Mouse (Mus musculus): ENCODE data around the gene Fut8. TPM values are rescaled to one million over a fixed set of nuclear protein-coding genes. Genes with fewer than 3 reads are reported as not detected.
"Not testable (repeated sequence)": the region's sequence is repeated elsewhere in the genome, so short reads cannot be mapped to it uniquely, and the experiment has no call there.

The Fut8 gene
- polyA plus RNA-seq, 1 experiment from 2014 or later, result 30.3 TPM

- not testable (repeated sequence) for ATAC-seq (ENCODE audit: borderline replicate concordance, extremely low read depth, low FRiP score, low TSS enrichment); H3K9me3 ChIP-seq; H3K4me2 ChIP-seq; H3K9ac ChIP-seq; H3K4me1 ChIP-seq; H3K36me3 ChIP-seq; H3K4me3 ChIP-seq; H3K27ac ChIP-seq; H3K27me3 ChIP-seq
- WGBS, result 67% methylated on average over 2 of the region's 2 CpGs
Measured at GRCm38 (mm10) chr12:77291864-77292263, 53.9 kb downstream of the Fut8 start.

DNA sequence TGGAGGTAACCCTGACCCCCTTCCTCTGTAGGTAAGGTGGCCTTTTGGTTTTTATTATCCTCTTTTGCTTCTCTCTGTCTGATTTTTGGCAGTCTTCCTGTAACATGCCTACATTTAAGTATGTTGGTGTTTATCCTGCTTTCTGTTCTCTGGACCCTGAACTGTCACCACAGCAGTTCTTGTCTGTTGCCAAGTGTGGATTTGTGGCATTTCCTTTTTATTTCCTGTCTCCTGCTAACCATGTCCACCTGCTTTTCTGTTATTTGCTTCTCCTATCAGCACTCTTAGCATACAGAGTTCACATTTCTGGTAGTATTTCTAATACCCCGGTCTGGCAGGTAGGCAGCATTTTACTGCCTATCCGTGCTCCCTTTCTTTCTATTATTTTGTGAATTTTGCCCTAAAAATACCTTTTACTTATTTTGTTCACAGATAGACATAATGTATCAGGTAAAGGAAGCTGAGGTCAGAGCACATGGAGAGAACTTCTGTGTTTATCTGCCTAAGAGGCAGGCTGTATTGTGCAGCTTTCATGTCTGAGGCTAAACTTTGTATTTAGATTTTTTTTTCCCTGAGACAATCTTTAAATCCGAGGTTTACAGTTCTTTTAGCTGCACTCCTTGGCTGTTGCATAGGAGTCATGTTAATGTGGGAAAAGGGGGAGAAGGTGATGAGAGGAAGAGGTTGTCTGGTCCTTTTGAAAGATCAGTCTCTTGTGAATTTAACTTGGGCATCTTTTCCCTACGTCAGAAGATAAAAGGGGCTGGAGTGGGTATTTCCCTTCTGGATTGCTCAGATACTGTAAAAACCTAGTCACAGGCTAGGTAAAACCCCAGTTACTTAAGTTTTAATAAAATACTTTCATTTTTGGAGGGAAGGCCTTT lies 54.7 kb downstream of the Fut8 start:
- WGBS, result 62% methylated on average over 4 of the region's 4 CpGs
- no peak overlapping the region for H3K27ac ChIP-seq
- H3K9me3 ChIP-seq, result no peaks in the 10 kb centered on the region
- H3K9ac ChIP-seq, result no peak overlapping the region
- no peak for ATAC-seq (ENCODE audit: borderline replicate concordance, extremely low read depth, low FRiP score, low TSS enrichment)
- no peak overlapping the region for H3K4me2 ChIP-seq
- H3K36me3 ChIP-seq, result no peaks in the 10 kb centered on the region
- no peaks in the 10 kb centered on the region for H3K4me1 ChIP-seq
- H3K4me3 ChIP-seq, result no peak overlapping the region
- no peaks in the 10 kb centered on the region for H3K27me3 ChIP-seq

DNA sequence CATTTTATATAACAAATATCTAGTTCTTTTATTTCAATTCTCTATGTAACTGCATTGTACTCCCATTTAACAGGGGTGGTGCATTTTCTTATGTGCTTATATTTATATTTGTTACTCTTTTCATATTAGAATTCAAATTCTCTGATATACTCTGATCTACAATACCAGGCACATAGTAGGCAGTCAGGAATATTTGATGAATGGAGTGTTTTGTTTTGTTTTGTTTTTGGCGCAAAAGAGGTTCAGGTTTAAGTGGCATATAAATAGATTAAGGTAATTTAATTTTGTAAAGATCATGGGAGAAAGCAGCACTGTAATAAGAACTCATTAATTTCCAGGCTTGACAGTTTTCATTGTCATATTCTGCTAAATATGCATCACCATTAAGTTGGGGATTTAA lies 58.2 kb downstream of the Fut8 start:
- H3K4me3 ChIP-seq, result no peak overlapping the region
- H3K4me2 ChIP-seq, result no peak overlapping the region
- whole genome bisulfite sequencing, result 73% methylated on average over 1 of the region's 1 CpGs
- H3K9me3 ChIP-seq, result no peaks in the 10 kb centered on the region
- H3K4me1 ChIP-seq, result no peaks in the 10 kb centered on the region
- no peak overlapping the region for H3K9ac ChIP-seq
- H3K27me3 ChIP-seq, result no peaks in the 10 kb centered on the region
- no peaks in the 10 kb centered on the region for H3K36me3 ChIP-seq
- ATAC-seq (ENCODE audit: borderline replicate concordance, extremely low read depth, low FRiP score, low TSS enrichment), result no peak
- no peak overlapping the region for H3K27ac ChIP-seq

GRCm38 (mm10) chr12:77297114-77297513 lies 59.2 kb downstream of the Fut8 start:
- Histone ChIP-seq H3K4me3 (no peak overlapping the region), H3K9me3 (no peaks in the 10 kb centered on the region), H3K4me1 (no peaks in the 10 kb centered on the region), H3K9ac (no peak overlapping the region), H3K36me3 (no peaks in the 10 kb centered on the region), H3K27me3 (no peaks in the 10 kb centered on the region), H3K27ac (no peak overlapping the region), H3K4me2 (no peak overlapping the region)
- ATAC-seq (ENCODE audit: borderline replicate concordance, extremely low read depth, low FRiP score, low TSS enrichment), result no peak
- WGBS, result 76% methylated on average over 4 of the region's 4 CpGs

DNA sequence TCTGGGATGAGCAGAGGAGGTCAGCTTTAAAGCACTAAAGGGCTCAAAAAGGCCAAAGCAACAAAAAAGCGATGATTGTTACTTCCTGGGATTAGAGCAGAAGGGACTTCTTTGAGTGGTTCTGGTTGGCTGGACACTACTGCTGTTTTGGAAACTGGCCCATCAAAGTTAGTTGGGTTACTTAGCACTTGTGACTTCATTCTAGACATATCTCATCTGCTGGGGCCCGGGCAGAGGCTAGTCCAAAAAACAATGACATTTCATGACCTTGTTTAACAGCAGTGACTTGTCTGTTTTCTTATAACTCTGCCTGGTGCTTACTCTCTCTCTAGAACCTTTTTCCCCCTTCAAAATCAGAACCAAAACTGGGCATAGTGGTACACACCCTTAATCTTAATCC lies 59.9 kb downstream of the Fut8 start:
- Histone ChIP-seq H3K9me3 (no peaks in the 10 kb centered on the region), H3K4me1 (no peaks in the 10 kb centered on the region), H3K27ac (no peak overlapping the region), H3K36me3 (no peaks in the 10 kb centered on the region), H3K9ac (no peak overlapping the region), H3K4me2 (no peak overlapping the region), H3K27me3 (no peaks in the 10 kb centered on the region), H3K4me3 (no peak overlapping the region)
- WGBS, result 78% methylated on average over 2 of the region's 2 CpGs
- ATAC-seq (ENCODE audit: borderline replicate concordance, extremely low read depth, low FRiP score, low TSS enrichment), result no peak

DNA sequence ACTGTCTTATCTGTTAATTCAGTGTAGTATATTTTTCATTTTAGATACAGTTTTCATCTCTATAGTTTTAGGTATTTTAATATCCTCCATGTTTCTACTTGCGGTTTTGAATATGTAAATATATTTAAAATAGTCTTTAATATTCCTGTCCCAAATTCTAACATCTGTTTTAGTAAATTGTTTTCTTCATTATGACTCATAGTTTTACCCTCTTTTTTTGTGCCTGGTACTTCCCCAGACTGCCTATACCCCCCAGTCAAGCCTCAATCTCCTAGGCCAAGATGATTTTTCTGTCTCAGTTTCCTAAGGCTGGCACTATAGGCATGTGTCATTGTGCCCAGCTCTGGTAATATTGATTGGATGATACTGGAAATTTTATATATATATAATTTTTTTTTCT lies 64.1 kb downstream of the Fut8 start:
- no peaks in the 10 kb centered on the region for H3K27me3 ChIP-seq
- WGBS, result 98% methylated on average over 1 of the region's 1 CpGs
- no peak overlapping the region for H3K27ac ChIP-seq
- no peak overlapping the region for H3K9ac ChIP-seq
- H3K4me3 ChIP-seq, result no peak overlapping the region
- no peaks in the 10 kb centered on the region for H3K36me3 ChIP-seq
- no peak overlapping the region for H3K4me2 ChIP-seq
- H3K4me1 ChIP-seq, result no peaks in the 10 kb centered on the region
- no peaks in the 10 kb centered on the region for H3K9me3 ChIP-seq
- no peak for ATAC-seq (ENCODE audit: borderline replicate concordance, extremely low read depth, low FRiP score, low TSS enrichment)

GRCm38 (mm10) chr12:77303367-77303766 lies 65.4 kb downstream of the Fut8 start:
- no peak for ATAC-seq (ENCODE audit: borderline replicate concordance, extremely low read depth, low FRiP score, low TSS enrichment)
- H3K4me3 ChIP-seq, result no peak overlapping the region
- no peak overlapping the region for H3K4me2 ChIP-seq
- H3K27ac ChIP-seq, result no peak overlapping the region
- H3K9ac ChIP-seq, result no peak overlapping the region
- H3K27me3 ChIP-seq, result no peaks in the 10 kb centered on the region
- no peaks in the 10 kb centered on the region for H3K36me3 ChIP-seq
- H3K4me1 ChIP-seq, result no peaks in the 10 kb centered on the region
- H3K9me3 ChIP-seq, result no peaks in the 10 kb centered on the region

- H3K9me3 ChIP-seq, result no peaks in the 10 kb centered on the region
- H3K4me2 ChIP-seq, result no peak overlapping the region
- no peaks in the 10 kb centered on the region for H3K36me3 ChIP-seq
- WGBS, result 84% methylated on average over 3 of the region's 3 CpGs
- no peak overlapping the region for H3K9ac ChIP-seq
- no peak overlapping the region for H3K4me3 ChIP-seq
- H3K27ac ChIP-seq, result no peak overlapping the region
- no peaks in the 10 kb centered on the region for H3K4me1 ChIP-seq
- ATAC-seq (ENCODE audit: borderline replicate concordance, extremely low read depth, low FRiP score, low TSS enrichment), result no peak
- H3K27me3 ChIP-seq, result no peaks in the 10 kb centered on the region
Measured at GRCm38 (mm10) chr12:77305502-77305901, 67.6 kb downstream of the Fut8 start.

- Histone ChIP-seq H3K4me3 (no peak overlapping the region), H3K4me2 (no peak overlapping the region), H3K9me3 (no peaks in the 10 kb centered on the region), H3K27ac (no peak overlapping the region), H3K9ac (no peak overlapping the region), H3K4me1 (no peaks in the 10 kb centered on the region), H3K27me3 (no peaks in the 10 kb centered on the region), H3K36me3 (no peaks in the 10 kb centered on the region)
- 78% methylated on average over 3 of the region's 3 CpGs for WGBS
- no peak for ATAC-seq (ENCODE audit: borderline replicate concordance, extremely low read depth, low FRiP score, low TSS enrichment)
Measured at GRCm38 (mm10) chr12:77306759-77307314, 68.9 kb downstream of the Fut8 start.

- H3K9ac ChIP-seq, result no peak overlapping the region
- H3K4me3 ChIP-seq, result no peak overlapping the region
- H3K4me2 ChIP-seq, result no peak overlapping the region
- no peaks in the 10 kb centered on the region for H3K36me3 ChIP-seq
- H3K27ac ChIP-seq, result no peak overlapping the region
- no peaks in the 10 kb centered on the region for H3K9me3 ChIP-seq
- H3K27me3 ChIP-seq, result no peaks in the 10 kb centered on the region
- no peak for ATAC-seq (ENCODE audit: borderline replicate concordance, extremely low read depth, low FRiP score, low TSS enrichment)
- no peaks in the 10 kb centered on the region for H3K4me1 ChIP-seq
Measured at GRCm38 (mm10) chr12:77309507-77309906, 71.6 kb downstream of the Fut8 start.

- H3K4me3 ChIP-seq, result no peak overlapping the region
- ATAC-seq (ENCODE audit: borderline replicate concordance, extremely low read depth, low FRiP score, low TSS enrichment), result no peak
- H3K27me3 ChIP-seq, result no peaks in the 10 kb centered on the region
- no peaks in the 10 kb centered on the region for H3K4me1 ChIP-seq
- H3K36me3 ChIP-seq, result no peaks in the 10 kb centered on the region
- no peak overlapping the region for H3K27ac ChIP-seq
- no peak overlapping the region for H3K4me2 ChIP-seq
- H3K9ac ChIP-seq, result no peak overlapping the region
- H3K9me3 ChIP-seq, result no peaks in the 10 kb centered on the region
Measured at GRCm38 (mm10) chr12:77313502-77313901, 75.6 kb downstream of the Fut8 start.

DNA sequence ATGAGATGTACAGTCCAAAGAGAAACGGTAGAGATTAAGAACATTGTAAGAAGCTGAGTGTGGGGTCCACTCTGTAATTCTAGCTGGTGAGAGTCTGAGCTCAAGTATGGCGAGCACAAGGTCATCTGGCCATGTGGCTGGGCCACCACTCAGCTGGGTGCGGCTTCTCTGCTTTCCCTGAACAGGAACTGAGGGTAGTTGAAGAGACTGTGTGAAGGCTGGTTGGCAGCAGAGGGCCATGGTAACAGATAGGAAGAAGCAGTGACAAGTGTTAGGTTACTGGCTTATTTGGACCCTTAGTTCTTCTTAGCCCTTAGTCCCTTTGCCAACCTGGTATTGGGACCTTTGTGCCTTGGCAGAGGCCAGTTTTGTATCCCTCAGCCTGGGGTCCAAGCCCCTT lies 86.2 kb downstream of the Fut8 start:
- WGBS, result 53% methylated on average over 3 of the region's 3 CpGs
- Histone ChIP-seq H3K9ac (no peak overlapping the region), H3K9me3 (no peaks in the 10 kb centered on the region), H3K27ac (no peak overlapping the region), H3K4me2 (no peak overlapping the region), H3K36me3 (no peaks in the 10 kb centered on the region), H3K27me3 (no peaks in the 10 kb centered on the region), H3K4me3 (no peak overlapping the region), H3K4me1 (no peaks in the 10 kb centered on the region)
- ATAC-seq (ENCODE audit: borderline replicate concordance, extremely low read depth, low FRiP score, low TSS enrichment), result no peak
